Mouse (Mus musculus) midbrain, embryonic 14.5 days (tissue): Measurements from ENCODE around the gene Pwwp2b. TPM values are rescaled to one million over a fixed set of nuclear protein-coding genes. Genes with fewer than 3 reads are reported as not detected.
A peak's percentile ranks its signal among the peaks of the same experiment; 100 is the strongest.

Experiments
- ATAC-seq: fragments of 200-750 bp; cut with Nextera tagmentation; 2 replicates; pipeline ENCODE4 v1.8.0; 2017; ENCODE audit warnings: moderate number of reproducible peaks, moderate library complexity; ENCODE audit not compliant: low FRiP score, low TSS enrichment
- DNase-seq: peaks from one replicate; pipeline ENCODE4 v3.0.0-alpha.2; 2015
- H3K27ac ChIP-seq: fragments of 300-500 bp; sonication (generic); replicated peaks from 2 replicates; pipeline ENCODE4 v1.5.1; 2014; ENCODE audit warnings: mild to moderate bottlenecking, low read depth, low read length, moderate library complexity
- H3K27me3 ChIP-seq: fragments of 300-500 bp; sonication (generic); 2 replicates; pipeline ENCODE4 v1.6.1; 2014; ENCODE audit warnings: low read length, control low read depth, mixed read lengths; ENCODE audit not compliant: control insufficient read depth, insufficient read depth
- H3K36me3 ChIP-seq: fragments of 300-500 bp; sonication (generic); 2 replicates; pipeline ENCODE4 v1.6.1; 2014; ENCODE audit warnings: low read length, control low read depth; ENCODE audit not compliant: control insufficient read depth, insufficient read depth
- H3K4me1 ChIP-seq: fragments of 300-500 bp; sonication (generic); 2 replicates; pipeline ENCODE4 v1.6.1; 2014; ENCODE audit warnings: mild to moderate bottlenecking, antibody characterized with exemption, low read length, control low read depth; ENCODE audit not compliant: control insufficient read depth, insufficient read depth
- H3K4me2 ChIP-seq: fragments of 300-500 bp; sonication (generic); 2 replicates; pipeline ENCODE4 v1.6.1; 2014; ENCODE audit warnings: mild to moderate bottlenecking, low read length, moderate library complexity
- H3K4me3 ChIP-seq: fragments of 300-500 bp; sonication (generic); replicated peaks from 2 replicates; pipeline ENCODE4 v1.5.1; 2014; ENCODE audit warnings: low read depth, low read length
- H3K9ac ChIP-seq: fragments of 300-500 bp; sonication (generic); replicated peaks from 2 replicates; pipeline ENCODE4 v1.6.1; 2014; ENCODE audit warnings: mild to moderate bottlenecking, low read length, moderate library complexity
- H3K9me3 ChIP-seq: fragments of 300-500 bp; sonication (generic); 2 replicates; pipeline ENCODE4 v1.6.1; 2016; ENCODE audit warnings: low read length, control low read depth, mixed read lengths; ENCODE audit not compliant: control insufficient read depth
- WGBS: fragments of 180-500 bp; shearing (Covaris S2); extraction: QIAGEN DNeasy Blood & Tissue Kit; methylation state at CpG from one replicate; pipeline ENCODE4 v1.1.7; 2014; 5-methylcytosine and 5-hydroxymethylcytosine counted together
- polyA plus RNA-seq: library from polyadenylated mRNA; unstranded; fragments of >200 nt; fragmentation: Nextera tagmentation; extraction: Ambion mirVana; gene quantifications from 2 replicates; pipeline ENCODE4 v1.2.1, GENCODE M21; 2014

The Pwwp2b gene
- polyA plus RNA-seq, 1 experiment from 2014 or later = 4.1 TPM

DNA sequence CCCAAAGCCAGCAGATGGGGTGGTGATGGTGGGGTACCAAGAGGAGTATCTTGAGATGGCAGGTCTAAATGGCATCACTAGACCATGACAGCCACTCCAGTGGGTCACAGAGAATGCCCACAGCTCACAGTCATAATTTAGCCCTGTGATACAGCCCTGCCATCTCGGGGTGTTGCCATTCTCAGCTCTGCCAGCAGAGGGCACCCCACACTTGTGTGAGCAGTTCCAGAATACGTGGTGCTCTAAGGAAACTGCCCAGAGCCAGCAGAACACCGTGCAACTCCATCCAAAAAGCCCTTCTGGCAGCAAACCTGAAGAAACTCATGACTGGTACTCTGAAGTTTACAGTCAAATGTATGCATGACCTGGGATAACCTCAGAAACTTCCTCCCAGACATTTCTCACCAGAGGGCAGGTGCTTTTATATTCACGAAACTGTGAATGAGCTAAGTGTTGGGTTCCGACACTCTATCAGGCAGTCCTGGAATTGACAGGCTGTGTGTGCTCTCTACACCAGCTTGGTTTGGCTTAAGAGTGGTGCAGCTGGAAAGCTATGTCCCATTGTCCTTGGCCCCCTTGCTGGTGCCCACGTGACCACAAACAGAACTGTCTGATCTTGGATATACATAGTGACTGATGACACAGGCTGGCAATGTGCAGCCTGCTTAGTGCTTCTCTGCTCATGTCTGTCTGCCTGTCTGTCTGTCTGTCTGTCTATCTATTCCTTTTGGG, 55.2 kb downstream of the Pwwp2b start:
- H3K27me3 ChIP-seq = no peaks in the 10 kb centered on the region
- no peaks in the 10 kb centered on the region for H3K36me3 ChIP-seq
- WGBS = 40% methylated on average over 6 of the region's 6 CpGs
- H3K4me3 ChIP-seq = no peak overlapping the region
- H3K27ac ChIP-seq = no peak overlapping the region
- no peak overlapping the region for H3K9ac ChIP-seq
- no peak overlapping the region for H3K4me2 ChIP-seq
- ATAC-seq (peak; percentile 58; the same call in 1 of the 2 replicates), DNase-seq (peak; percentile 86)
- H3K4me1 ChIP-seq = no peaks in the 10 kb centered on the region
- no peaks in the 10 kb centered on the region for H3K9me3 ChIP-seq

DNA sequence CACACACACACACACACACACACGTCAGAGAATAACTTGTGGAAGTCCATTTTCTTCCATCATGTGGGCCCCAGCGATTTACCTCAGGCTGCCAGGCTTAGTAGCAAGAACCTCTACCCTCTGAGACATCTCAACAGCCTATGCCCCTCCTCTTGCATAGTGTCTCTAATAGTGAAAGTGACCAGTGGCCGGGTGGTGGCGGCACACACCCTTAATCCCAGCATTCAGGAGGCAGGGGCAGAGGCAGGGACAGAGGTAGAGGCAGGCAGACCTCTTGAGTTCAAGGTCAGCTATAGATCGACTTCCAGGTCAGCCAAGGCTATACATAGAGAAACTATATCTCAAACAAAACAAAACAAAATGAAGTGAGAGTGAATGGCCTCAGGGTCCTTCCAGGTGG, 56.0 kb downstream of the Pwwp2b start:
- Histone ChIP-seq H3K27ac (no peak overlapping the region), H3K4me2 (no peak overlapping the region), H3K9ac (no peak overlapping the region), H3K9me3 (no peaks in the 10 kb centered on the region), H3K36me3 (no peaks in the 10 kb centered on the region), H3K4me1 (no peaks in the 10 kb centered on the region), H3K4me3 (no peak overlapping the region), H3K27me3 (no peaks in the 10 kb centered on the region)
- DNase-seq (no peak), ATAC-seq (no peak)
- 43% methylated on average over 5 of the region's 5 CpGs for WGBS

DNA sequence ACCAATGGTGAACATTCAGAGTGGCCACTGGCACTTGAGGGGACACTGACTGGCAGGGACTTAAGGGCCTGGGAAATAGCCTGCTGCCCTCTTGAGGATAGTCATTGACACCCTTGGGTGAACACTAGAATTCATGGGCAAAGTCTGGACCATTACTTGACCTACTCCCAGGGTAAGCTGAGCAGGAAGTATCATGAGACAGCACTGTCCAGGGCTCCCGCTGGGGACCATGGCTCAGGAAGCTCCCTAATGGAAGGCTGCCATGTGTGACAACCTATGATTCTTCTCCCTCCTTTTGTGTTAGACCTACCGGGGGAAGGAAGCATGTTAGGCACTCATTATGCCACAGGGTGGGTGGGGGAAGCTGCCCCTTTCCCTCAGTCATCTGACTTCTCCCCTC, 58.8 kb downstream of the Pwwp2b start:
- Histone ChIP-seq H3K9ac (no peak overlapping the region), H3K27ac (no peak overlapping the region), H3K9me3 (no peaks in the 10 kb centered on the region), H3K27me3 (no peaks in the 10 kb centered on the region), H3K36me3 (no peaks in the 10 kb centered on the region), H3K4me1 (no peaks in the 10 kb centered on the region), H3K4me3 (no peak overlapping the region), H3K4me2 (no peak overlapping the region)
- 68% methylated on average over 2 of the region's 2 CpGs for WGBS
- DNase-seq (no peak), ATAC-seq (no peak)

DNA sequence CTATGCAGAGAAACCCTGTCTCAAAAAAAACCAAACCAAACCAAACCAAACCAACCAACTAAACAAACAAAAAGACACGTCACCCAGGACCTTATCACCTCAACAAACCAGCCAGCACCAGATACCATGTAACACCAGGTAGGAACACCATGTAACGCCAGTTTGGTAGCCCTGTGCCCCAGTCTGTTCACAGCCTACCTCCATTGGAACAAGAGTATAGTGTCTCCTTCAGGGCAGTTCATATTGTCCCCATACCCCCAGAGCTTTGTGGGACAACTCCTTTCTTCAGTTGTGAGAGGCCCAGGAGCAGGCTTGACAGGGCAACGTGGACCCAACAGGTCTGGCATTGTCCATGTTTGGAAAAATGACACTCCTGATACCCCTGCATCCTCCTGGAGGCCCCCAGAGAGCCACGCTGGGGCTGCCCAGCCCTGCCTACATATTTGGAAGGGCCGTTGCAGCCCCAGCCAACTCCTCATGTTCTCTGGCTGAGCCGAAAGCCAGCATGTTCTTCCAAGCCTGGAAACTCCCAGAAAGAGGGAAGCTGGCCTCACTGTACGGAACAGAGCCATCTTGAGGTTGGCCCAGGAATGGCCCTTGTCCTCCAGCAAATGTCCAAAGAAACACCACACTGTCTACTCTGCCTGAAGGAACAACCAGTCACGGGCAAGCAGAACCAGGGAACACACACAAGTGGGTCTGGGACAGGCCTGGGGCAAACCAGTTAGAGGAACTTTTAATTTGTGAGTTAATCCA, 60.0 kb downstream of the Pwwp2b start:
- H3K4me2 ChIP-seq = no peak overlapping the region
- ATAC-seq = no peak
- no peaks in the 10 kb centered on the region for H3K27me3 ChIP-seq
- no peak overlapping the region for H3K4me3 ChIP-seq
- H3K4me1 ChIP-seq = no peaks in the 10 kb centered on the region
- WGBS = 75% methylated on average over 8 of the region's 8 CpGs
- no peaks in the 10 kb centered on the region for H3K9me3 ChIP-seq
- H3K36me3 ChIP-seq = no peaks in the 10 kb centered on the region
- DNase-seq = no peak
- H3K9ac ChIP-seq = no peak overlapping the region
- no peak overlapping the region for H3K27ac ChIP-seq

DNA sequence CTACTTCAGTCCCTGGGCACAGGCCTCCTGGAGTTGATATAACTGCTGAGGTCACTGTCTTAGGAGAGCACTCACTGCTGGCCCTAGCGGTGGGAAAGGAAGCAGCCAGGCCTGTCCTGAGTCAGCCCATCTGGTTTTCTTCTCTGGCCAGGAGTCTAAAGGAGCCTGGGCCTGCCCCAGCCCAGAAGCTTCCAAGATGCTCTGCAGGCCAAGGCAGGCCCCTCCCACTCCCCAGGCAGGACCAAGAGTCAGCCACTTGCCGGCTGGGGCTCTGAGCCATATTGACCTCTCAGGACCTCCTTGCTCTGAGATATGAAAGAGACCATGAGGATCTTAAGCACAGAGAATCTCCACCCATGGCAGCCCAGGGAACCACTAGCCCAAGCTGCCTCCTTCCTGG, 60.8 kb downstream of the Pwwp2b start:
- no peak overlapping the region for H3K27ac ChIP-seq
- ATAC-seq (no peak), DNase-seq (no peak)
- H3K4me2 ChIP-seq = no peak overlapping the region
- no peaks in the 10 kb centered on the region for H3K4me1 ChIP-seq
- no peaks in the 10 kb centered on the region for H3K9me3 ChIP-seq
- no peaks in the 10 kb centered on the region for H3K27me3 ChIP-seq
- no peaks in the 10 kb centered on the region for H3K36me3 ChIP-seq
- 55% methylated on average over 2 of the region's 2 CpGs for WGBS
- H3K4me3 ChIP-seq = no peak overlapping the region
- no peak overlapping the region for H3K9ac ChIP-seq

DNA sequence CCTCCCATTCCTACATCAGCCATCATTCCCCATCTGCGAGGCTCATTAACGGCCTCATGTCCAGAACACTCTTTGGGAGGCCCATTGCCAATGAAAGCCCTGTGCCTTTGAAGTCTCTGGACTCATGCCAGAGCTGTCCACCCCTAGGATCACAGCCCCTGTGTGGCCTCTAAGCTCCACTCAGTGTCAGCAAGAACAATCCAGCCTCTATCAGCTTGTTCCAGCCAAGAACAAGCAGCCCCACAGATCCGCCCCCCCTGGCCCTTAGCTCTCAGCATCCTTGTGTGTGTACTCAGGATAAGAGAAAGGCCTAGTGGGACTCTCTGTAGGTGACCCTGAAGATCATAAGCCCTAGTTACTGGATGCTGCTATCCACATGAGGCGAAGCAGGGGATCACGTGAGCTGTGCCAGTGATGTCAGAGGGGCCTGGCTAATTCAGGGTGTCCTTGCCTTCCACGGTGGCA, 62.2 kb downstream of the Pwwp2b start:
- peak; percentile 73 for DNase-seq
- H3K27me3 ChIP-seq = no peaks in the 10 kb centered on the region
- H3K4me2 ChIP-seq = no peak overlapping the region
- 27% methylated on average over 6 of the region's 6 CpGs for WGBS
- H3K9ac ChIP-seq = no peak overlapping the region
- H3K9me3 ChIP-seq = no peaks in the 10 kb centered on the region
- H3K4me3 ChIP-seq = no peak overlapping the region
- H3K36me3 ChIP-seq = no peaks in the 10 kb centered on the region
- H3K4me1 ChIP-seq = no peaks in the 10 kb centered on the region
- no peak overlapping the region for H3K27ac ChIP-seq
- ATAC-seq = peak; percentile 73

DNA sequence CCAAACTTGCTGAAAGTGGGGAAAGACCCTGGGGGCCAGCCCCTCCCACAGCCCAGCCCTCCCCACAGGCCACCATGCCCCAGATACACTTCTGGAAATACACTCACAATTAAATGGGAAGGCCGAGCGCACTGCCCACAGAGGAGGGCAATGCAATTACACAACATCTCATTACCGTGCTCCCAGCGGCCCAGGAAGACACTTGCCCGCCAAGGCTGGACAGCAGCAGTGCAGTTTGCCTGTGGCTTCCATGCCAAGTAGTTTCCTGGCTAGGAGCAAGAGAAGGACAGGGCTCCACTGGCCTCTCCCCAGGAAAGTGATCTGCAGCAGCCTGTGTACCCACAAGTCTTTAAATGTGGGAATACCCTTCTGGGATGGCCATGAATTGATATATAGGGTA, 64.4 kb downstream of the Pwwp2b start:
- no peak overlapping the region for H3K4me2 ChIP-seq
- H3K36me3 ChIP-seq = no peaks in the 10 kb centered on the region
- H3K27ac ChIP-seq = no peak overlapping the region
- DNase-seq = no peak
- WGBS = 62% methylated on average over 5 of the region's 5 CpGs
- H3K4me1 ChIP-seq = no peaks in the 10 kb centered on the region
- ATAC-seq = no peak
- H3K4me3 ChIP-seq = no peak overlapping the region
- H3K27me3 ChIP-seq = no peaks in the 10 kb centered on the region
- no peaks in the 10 kb centered on the region for H3K9me3 ChIP-seq
- H3K9ac ChIP-seq = no peak overlapping the region

DNA sequence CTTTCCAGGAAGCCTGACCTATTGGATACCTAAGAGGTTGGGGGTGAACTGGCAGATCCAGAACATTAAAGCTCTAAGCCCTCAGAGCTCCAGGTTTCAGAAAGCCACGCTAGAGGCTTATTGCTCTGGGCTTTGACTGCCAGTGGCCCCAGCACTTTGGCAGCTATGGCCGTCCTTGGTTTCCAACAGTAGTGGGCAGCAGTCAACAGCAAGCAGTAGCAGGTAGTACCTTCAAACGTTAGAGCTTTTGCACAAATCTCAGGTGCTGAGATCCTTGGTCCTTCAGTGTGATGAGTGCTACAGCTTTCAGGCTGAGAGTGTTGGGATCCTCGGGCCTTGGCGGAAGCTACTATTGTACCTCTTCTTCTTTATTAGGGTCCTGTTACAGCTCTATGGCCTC, 65.1 kb downstream of the Pwwp2b start:
- H3K36me3 ChIP-seq = no peaks in the 10 kb centered on the region
- H3K4me1 ChIP-seq = no peaks in the 10 kb centered on the region
- no peak overlapping the region for H3K4me3 ChIP-seq
- H3K4me2 ChIP-seq = no peak overlapping the region
- ATAC-seq (no peak), DNase-seq (no peak)
- H3K27ac ChIP-seq = no peak overlapping the region
- no peak overlapping the region for H3K9ac ChIP-seq
- no peaks in the 10 kb centered on the region for H3K27me3 ChIP-seq
- no peaks in the 10 kb centered on the region for H3K9me3 ChIP-seq
- WGBS = 89% methylated on average over 5 of the region's 5 CpGs

DNA sequence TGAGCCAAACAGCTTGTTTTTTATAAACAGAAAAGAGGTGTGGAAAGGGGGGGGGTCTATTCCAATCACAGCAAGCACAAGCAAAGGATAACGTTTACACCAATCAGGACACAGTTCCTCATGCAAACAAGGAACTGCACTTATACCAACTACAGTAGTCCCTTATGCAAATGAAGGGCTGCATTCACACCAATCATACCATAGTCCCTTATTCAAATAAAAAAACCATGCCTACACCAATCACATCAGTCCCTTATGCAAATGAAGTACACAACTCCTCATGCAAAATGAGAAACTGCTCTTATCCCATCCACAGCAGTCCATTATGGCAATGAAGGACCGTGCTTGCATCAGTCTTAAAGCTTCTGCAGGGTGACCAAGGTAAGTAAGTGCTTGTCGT, 66.4 kb downstream of the Pwwp2b start:
- Histone ChIP-seq H3K9ac (no peak overlapping the region), H3K36me3 (no peaks in the 10 kb centered on the region), H3K4me1 (peaks cover 4% of the 10 kb centered on the region; the same call in 1 of the 2 replicates), H3K27ac (no peak overlapping the region), H3K9me3 (no peaks in the 10 kb centered on the region), H3K27me3 (no peaks in the 10 kb centered on the region), H3K4me2 (no peak overlapping the region), H3K4me3 (no peak overlapping the region)
- DNase-seq (no peak), ATAC-seq (no peak)
- WGBS = 90% methylated on average over 3 of the region's 3 CpGs
